Mouse (Mus musculus): ENCODE measurements at regions not wholly inside any gene's neighbourhood (a gene's known extent, or its start where the extent isn't known, plus 50 kb on each side); places are given as distances from the start of the nearest gene placed in this dataset.

DNA sequence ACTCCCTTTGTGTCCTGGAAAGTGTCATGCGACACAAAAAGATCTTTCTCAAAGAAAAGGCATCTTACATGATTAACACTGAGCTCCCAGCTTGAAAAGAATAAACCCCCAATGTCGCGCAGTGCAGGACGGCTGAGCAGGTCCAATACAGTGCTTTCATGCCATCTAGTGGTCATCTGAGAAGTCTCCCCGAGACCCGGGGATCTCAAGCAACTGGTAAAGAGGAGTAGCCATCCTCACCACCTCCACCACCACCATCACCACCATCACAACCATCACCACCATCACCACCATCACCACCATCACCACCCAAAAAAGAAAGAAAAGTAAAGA lies 430.7 kb upstream of the Ccnh start:
- in situ Hi-C loops (cut with MboI; ENCODE audit: low sequenced_read_pairs), result loop anchor here (5.0 kb wide), 1 partner anchor 1041 kb away; no protein-coding TSS in a partner anchor

- in situ Hi-C loops (cut with MboI; ENCODE audit: low sequenced_read_pairs), result loop anchor here (5.0 kb wide), 1 partner anchor 1042 kb away; no protein-coding TSS in a partner anchor
These were observed 430.1 kb upstream of the Ccnh start for GRCm38 (mm10) chr13:84759061-84759460.

DNA sequence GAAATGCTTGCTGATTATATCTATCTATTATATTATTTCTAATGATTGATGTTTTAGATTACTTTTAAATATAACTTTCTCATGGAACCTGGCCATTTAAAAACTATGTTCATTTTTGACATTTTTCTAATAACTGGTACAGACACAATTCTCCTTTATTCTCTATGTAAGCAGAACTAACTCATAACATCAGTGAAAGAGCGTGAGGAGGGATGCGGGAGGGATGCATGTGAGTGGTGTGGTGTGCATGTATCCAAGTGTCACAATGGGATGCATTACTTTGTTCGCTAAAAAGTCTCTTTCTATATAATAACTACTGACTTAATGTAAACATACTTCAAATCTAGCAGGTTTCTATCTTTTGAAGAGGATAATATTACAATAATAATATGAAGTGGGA lies 428.7 kb upstream of the Ccnh start:
- in situ Hi-C loops (cut with MboI; ENCODE audit: low sequenced_read_pairs), result no loop called here

GRCm38 (mm10) chr13:84760978-84761377 lies 428.2 kb upstream of the Ccnh start:
- in situ Hi-C loops (cut with MboI; ENCODE audit: low sequenced_read_pairs), result no loop called here

- in situ Hi-C loops (cut with MboI; ENCODE audit: low sequenced_read_pairs), result no loop called here
These were observed 427.4 kb upstream of the Ccnh start for GRCm38 (mm10) chr13:84761821-84762220.

- in situ Hi-C loops (cut with MboI; ENCODE audit: low sequenced_read_pairs), result no loop called here
These were observed 425.3 kb upstream of the Ccnh start for GRCm38 (mm10) chr13:84763916-84764315.

- in situ Hi-C loops (cut with MboI; ENCODE audit: low sequenced_read_pairs), result no loop called here
These were observed 417.3 kb upstream of the Ccnh start for GRCm38 (mm10) chr13:84771956-84772355.

- in situ Hi-C loops (cut with MboI; ENCODE audit: low sequenced_read_pairs), result no loop called here
These were observed 405.9 kb upstream of the Ccnh start for GRCm38 (mm10) chr13:84783017-84783937.

- in situ Hi-C loops (cut with MboI; ENCODE audit: low sequenced_read_pairs), result no loop called here
These were observed 384.8 kb upstream of the Ccnh start for GRCm38 (mm10) chr13:84804241-84804980.

GRCm38 (mm10) chr13:84805190-84805589 lies 384.0 kb upstream of the Ccnh start:
- in situ Hi-C loops (cut with MboI; ENCODE audit: low sequenced_read_pairs), result no loop called here

- in situ Hi-C loops (cut with MboI; ENCODE audit: low sequenced_read_pairs), result no loop called here
These were observed 379.6 kb upstream of the Ccnh start for GRCm38 (mm10) chr13:84809605-84810004.

All from CH12F3 (cell line).